Mouse (Mus musculus): Measurements from ENCODE around the gene Vkorc1l1.

Vkorc1l1 gene

DNA sequence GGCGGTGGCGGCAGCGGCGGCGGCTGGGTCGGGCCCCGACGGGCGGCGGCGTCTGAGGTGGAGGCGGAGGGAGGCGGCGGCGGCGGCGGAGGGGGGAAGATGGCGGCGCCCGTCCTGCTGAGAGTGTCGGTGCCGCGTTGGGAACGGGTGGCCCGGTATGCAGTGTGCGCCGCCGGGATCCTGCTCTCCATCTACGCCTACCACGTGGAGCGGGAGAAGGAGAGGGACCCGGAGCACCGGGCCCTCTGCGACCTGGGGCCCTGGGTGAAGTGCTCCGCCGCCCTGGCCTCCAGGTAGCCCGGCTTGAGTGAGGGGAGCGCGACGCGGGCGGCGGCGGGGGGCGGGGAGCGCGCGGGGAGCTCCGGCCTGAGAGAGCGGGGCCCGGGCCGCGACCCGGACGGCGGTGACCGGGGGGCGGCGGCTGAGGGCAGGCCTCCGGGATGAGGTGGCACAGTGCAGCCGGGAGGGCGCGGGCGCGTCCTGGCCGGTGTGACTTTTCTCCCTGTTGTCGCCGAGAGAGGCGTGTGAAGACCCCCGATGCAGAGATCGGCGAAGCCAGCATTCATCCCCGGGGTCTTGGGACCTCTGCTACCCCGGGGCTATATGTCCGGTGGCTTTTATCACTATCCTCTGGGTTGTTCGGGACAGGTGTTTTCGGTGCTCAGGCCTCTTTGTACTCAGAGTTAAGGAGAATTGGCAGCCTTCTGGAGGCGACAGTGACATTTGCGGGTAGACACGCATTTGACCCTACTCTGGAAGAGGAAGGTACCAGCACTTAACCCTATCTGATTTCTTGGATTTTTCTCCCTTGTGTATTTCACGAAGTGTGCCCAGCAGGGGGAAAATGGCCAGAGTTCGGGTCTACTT, 536 bp downstream of the Vkorc1l1 start:
- DNase-seq (ENCODE audit: extremely low spot score, low spot score) = peak; percentile 56

DNA sequence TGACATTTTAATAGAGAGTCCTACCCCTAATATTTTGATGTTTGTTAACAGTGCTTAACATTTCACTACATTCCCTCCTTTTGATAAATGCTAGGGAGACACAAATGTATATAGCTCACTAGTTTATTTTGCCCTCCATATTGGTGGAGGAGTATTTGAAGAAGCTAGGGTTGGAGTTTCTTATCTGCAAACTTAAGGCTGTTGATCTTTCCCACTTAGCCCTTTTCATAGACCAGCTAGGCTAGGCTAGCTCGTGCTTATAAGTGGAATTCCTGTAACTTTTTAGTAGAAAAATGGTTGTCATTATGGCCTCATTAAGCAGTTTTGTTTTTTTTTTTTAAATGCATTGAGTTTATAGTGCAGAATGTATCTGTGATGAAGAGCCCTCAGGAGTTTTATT, 1.6 kb downstream of the Vkorc1l1 start:
- DNase-seq (ENCODE audit: extremely low spot score, low spot score) = no peak

DNA sequence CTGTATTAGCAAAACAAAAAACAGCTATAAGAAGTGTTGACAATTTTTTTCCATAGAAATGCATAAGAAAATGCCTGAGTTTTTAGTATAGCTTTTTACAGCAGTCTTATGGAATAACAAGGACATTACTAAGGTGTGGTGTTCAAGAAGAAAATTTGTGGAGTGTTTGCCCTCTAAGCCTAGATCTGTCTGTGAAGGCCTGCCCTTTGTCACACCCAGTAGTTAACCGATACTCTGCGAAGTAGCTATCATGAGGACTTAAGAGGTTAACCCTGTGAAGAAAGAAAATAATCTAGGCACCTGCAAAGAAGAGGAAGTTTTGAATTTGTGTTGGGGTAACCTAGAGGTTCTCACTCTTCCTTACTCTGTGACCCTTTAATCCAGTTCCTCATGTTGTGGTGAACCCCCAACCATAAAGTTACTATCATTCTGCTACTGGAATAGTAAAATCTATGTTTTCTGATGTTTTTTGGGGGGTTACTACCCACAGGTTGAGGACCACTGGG, 5.8 kb downstream of the Vkorc1l1 start:
- DNase-seq (ENCODE audit: extremely low spot score, low spot score) = no peak

DNA sequence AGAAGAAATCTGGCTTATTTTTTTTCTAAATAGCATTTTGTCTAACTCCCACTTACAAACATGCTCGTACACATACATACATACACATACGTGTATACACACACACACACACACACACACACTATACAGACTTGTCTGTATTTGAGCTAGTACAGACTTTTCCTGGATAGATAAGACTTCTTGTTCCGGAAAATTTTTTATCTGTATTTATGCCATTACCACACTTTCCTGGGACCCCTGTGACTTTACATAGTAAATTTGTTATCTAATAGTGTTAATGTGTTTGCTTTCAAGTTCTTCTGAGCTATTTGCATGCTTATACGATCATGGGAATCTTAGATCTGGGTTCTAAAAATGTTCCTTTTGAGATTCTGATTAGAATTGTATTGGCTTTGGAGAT, 10.4 kb downstream of the Vkorc1l1 start:
- DNase-seq (ENCODE audit: extremely low spot score, low spot score) = no peak

DNA sequence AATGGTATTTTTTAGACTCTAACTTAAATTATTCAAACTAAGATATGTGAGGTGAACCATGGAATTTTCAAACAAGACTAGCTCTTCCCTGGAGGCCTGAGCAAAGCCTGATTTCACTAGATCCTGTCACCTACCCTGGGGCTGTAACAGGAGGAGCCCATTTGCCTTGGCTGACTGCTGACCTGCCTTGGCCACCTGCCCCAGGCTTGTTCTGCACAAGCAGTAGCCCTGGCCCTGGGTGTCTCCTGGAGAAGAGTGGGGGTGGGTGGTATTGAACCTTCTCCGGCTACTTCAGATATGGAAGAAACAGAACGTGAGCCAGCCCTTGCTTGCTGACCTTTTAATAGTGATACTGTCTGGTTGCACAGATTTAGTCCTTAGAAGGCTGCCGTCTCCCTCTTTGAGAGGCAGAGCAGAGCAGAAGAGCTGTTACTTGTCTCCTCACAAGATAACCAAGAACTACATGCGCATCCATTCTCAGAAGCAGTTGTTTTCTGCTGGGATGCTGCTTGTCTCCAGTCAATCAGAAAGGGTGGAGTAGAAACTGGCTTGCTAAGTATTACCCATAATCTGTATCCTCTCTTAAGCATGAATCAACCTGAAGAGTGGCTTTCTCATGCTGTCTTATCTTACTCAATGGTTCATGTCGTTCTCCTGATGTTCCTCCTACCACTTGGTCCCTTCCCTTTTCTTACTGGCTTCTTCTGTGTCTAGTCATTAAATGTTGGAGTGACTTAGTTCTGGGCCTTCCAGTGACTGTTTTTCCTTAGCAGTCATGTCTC, 12.9 kb downstream of the Vkorc1l1 start:
- no peak for DNase-seq (ENCODE audit: extremely low spot score, low spot score)

DNA sequence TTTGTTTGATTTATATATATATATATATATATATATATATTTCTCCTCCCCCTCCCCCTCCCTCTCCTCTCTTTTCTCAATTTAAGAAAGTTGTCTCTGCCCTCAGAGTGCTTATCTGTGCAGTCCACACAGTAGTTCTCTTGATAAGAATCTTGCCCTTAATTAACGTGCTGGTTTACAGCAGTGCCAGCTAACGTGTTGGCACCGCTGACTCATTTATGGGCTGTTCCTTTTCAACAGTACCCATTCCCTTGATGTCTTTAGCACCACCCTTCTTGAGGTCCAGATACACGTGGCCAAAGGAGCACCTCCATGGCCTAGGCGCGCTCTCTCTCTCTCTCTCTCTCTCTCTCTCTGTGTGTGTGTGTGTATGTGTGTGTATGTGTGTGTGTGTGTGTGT, 14.0 kb downstream of the Vkorc1l1 start:
- DNase-seq (ENCODE audit: extremely low spot score, low spot score) = no peak

DNA sequence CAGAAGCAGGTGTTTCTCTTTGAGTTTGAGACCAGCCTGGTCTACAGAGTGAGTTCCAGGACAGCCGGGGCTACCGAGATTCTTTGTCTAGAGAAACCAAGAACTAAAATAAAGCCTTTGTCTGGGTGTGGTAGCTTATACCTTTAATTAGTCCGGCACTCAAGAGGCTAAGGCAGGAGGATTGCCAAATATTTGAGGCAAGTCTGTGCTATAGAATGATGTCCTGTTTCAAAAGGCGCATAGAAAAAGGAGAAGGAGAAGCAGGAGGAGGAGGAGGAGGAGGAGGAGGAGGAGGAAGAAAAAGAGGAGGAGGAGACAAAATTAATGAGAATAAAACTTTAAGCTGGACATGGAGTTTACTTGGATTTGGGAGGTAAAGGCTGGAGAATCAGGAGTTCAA, 21.5 kb downstream of the Vkorc1l1 start:
- no peak for DNase-seq (ENCODE audit: extremely low spot score, low spot score)

DNA sequence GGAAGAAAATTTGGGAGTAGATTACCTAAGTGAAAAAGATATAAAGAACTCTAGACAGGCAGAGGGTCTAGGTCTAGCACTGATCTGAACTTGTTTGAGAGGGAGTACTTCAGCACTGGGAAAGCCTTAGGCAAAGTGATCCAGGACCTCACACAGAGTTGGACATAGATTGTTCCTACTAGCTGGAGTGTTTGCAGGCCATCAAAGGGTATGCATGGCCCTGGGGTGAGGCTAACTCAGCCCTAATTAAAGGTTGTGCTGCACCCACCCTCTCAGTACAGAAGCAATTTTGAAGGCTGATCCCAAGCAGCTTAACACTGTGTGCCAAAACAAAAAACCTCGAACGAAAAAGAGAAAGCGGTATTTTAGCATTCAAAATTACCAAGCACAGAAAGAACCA, 24.7 kb downstream of the Vkorc1l1 start:
- no peak for DNase-seq (ENCODE audit: extremely low spot score, low spot score)

DNA sequence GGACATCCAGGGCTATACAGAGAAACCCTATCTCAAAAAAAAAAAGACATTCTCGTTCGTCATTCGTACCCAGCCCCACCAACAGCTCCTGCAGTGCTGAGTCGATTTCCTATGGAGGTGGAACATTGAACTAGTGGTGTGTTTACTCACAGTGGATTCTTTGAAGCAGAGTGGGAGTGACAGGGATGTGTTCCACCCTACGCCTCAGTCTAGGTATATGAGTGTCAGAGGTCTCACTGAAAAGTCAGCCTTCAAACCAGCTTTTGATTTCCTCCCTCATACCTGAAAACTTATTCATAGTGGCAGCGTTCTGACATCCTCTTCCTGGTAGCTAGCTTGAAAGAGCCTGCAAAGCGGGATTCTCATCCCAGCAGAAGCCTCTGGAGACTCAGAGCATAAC, 26.6 kb downstream of the Vkorc1l1 start:
- no peak for DNase-seq (ENCODE audit: extremely low spot score, low spot score)

DNA sequence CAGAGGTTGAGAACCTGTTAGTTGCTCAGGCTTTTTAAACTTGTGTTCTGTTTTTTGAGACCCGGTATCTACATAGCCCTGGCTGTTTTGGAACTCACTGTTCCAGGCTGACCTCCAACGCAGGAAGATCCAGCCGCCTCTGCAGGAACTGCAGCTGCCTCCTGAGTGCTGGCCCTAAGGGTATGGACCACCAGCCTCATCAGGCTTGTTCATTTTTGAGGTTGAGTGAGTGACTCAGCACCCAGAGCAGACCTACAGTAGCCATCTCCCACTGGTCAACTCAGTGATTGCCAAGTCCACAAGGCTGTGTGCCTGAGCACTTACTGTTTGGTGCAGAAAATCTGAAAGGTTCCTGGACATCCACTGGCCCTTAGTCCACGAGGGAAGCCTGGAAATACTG, 29.7 kb downstream of the Vkorc1l1 start:
- DNase-seq (ENCODE audit: extremely low spot score, low spot score) = no peak

DNA sequence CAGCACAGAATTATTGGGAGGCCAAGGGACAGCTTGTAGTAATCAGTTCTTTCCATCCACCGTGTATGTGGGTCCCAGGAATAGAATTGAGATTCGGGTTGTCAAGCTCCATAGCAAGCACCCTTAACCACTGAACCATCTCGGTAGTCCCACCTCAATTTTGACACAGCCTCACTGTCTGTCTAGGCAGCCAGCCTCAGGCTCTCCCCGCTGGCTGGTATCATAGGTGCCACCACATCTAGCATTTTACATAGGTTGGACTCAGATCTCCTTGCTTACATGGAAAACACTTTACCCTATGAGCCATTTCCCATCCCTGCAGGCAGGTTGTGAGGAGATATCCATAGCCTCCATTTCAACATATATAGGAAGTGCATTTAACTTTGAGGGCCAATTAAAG, 32.6 kb downstream of the Vkorc1l1 start:
- DNase-seq (ENCODE audit: extremely low spot score, low spot score) = no peak

DNA sequence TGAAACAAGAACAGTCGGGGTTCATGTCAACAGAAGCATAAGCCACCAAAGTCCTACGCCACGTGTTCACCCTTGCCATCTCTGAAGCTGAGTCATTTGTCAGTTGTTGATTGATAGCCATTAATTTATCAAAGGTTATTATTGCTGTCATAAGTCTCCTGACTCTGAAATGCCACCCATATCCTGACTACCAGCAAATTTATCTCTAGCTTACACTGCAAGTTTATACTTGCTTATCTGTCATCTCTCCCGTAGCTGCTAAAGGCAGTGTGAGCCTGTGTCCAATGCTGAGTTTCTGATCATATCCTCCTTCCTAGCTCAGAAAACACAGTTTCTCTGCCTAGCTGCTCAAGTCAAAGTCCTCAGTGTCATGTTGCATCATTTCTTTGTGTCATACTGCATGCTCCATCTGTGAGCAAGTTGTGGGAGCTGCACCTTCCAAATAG, 33.1 kb downstream of the Vkorc1l1 start:
- no peak for DNase-seq (ENCODE audit: extremely low spot score, low spot score)

DNA sequence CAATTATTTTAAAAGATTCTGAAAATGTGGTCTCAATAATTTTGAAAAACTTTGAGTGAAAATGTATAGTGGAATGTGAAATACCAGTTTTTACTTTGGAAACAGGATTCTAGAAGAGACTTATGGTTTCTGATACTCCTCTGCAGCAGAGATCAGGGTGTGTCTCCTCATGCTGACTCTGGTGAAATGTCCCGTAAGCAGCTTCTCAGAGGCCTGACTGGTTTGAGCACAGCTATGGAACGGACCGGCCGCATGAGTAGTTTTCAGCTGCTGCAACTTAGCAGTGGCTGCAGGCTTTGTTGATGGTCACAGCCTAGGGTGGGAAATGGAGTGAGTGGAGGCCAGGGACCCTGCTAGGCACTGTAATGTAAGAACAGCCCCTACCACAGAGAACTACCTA, 36.0 kb downstream of the Vkorc1l1 start:
- no peak for DNase-seq (ENCODE audit: extremely low spot score, low spot score)

DNA sequence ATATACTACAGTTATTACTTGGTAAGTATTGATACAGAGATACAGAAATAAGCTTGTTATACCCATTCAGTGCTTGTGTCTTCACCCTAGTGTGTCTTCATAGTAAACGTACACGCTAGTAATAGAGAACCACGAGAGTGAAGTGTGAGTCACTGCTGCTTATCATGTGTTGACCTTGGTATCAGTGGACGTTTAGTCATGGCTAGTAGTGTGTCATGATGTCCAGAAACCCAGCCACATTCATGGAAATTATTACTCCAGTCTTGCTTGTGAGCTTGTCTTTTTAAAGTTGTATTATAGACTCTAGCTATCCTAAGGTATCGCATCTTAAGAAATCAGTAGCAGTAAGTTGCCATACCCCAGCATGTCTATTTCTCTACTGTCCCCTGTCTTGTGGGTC, 36.8 kb downstream of the Vkorc1l1 start:
- DNase-seq (ENCODE audit: extremely low spot score, low spot score) = no peak

DNA sequence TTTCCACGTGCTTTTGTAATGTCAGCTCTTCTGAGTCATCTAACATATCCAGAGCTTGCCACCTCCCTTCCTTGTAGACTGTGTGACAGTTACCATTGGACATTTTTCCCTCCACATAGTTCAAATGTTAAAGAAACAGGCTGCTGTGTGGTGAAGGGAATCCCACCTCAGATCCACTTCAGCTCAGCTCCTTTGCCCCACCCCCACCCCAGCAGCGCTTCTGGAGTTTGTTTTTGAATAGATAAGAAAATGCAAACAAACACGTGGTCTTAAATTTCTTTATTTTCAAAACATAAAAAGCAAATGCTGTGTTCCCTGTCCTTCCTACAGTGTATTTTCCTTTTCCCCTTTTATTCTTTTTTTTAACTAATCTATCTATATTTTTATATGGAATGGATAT, 38.4 kb downstream of the Vkorc1l1 start:
- DNase-seq (ENCODE audit: extremely low spot score, low spot score) = no peak

DNA sequence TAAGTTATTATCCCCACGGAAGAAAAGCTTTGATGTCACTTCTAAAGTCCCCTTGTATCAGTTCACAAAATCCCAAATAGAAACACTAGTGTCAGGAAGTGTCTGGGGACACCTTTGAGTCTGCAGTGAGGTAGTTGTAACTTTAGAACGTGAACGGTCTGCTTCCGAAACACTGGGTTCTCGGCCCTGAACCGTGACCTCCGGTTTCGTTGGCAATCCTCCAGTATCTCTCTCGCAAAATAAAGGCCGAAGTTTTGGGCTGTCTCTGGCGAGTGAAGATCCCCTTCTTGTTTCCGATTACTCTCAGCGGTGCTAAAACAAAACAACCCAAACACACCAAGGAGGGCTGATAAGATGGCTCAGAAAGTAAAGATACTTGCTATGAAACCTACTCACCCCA, 47.6 kb downstream of the Vkorc1l1 start:
- no peak for DNase-seq (ENCODE audit: extremely low spot score, low spot score)

DNA sequence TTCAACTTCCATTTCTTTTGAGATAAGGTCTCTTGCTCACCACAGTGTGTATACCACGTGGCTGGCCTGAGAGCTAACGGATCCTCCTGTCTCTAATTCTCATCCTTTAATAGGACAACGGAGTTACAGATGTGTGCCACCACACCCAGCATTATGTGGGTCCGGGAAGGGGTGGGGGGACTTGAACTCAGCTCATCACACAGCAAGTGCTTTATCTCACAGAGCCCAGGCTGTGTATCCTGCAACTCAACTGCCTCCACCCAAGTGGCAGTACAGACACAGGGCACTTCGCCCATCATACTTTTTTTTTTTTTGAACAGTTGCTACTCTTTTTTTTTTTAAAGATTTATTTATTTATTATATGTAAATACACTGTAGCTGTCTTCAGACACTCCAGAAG, 50.1 kb downstream of the Vkorc1l1 start:
- DNase-seq (ENCODE audit: extremely low spot score, low spot score) = no peak

DNA sequence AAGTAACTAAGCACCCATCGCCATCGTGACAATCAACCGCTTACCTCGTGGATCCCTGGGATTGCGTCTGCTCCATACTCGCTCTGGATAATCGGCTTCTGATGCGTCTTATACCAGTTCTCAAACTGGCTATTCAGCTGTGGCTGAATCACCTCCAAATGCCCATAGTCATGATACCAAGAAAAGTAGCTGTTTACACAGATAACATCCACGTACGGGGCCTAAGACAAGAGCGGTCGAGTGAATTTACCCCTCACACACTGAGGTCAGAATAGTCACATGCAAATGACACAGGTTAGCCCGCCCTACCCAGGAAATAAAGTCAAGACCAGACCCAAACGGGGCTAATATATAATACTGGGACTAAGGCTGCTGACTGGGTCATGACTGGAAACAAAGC, 51.6 kb downstream of the Vkorc1l1 start:
- no peak for DNase-seq (ENCODE audit: extremely low spot score, low spot score)

DNA sequence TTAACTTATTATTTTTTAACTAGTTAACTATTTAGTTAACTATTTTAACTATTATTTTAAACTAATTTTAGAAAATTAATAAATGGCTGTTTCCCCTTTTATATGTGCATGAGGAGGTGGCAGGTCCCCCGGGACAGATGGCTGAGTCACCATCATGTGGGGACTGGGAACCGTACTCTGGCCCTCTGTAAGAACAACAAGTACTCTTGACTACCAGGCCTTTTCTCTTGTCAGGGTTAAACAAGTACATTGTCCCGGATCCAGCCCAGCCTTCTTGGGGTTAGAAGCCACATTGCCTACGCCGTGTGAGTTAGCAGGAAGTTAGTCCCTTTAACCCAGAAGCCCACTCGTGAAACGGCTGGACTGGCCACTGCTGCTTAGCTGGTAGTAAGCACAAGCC, 53.2 kb downstream of the Vkorc1l1 start:
- DNase-seq (ENCODE audit: extremely low spot score, low spot score) = no peak

DNA sequence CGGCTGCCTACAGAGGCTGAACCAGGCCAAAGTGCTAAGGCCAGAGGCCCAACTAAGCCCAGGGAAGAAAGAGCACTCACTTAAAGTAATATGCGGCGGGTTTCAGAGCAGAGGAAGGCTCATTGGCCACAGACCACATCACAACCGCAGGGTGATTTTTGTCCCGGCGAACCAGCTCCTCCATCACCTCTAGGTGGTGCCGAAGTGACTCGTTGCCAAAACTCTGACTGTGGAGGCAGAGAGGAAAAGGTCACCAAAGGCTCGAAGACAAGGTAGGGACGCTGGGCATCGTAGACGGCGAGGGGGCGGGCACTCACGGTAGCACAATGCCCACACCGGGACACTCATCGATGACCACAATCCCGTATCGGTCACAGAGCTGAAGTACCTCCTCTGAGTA, 55.9 kb downstream of the Vkorc1l1 start:
- no peak for DNase-seq (ENCODE audit: extremely low spot score, low spot score)

DNA sequence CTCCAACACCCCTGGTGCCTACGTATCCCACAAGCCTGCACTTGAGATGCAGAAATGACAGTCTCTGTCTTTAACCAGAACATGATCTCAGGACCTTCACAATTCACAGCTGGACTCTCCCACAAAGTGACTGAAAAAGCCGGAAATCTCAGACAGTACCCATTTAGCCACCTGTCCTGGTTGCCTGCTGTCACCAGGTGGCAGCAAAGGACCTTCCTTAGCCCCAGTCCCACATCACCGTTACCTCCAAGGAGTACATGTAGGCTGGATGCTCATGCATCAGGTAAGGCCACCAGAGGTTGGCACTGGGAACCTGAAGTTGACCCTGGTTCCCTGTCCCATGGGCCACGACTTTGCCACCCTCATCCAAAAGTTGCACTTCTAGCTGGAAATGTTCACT, 57.3 kb downstream of the Vkorc1l1 start:
- DNase-seq (ENCODE audit: extremely low spot score, low spot score) = peak; percentile 42

DNA sequence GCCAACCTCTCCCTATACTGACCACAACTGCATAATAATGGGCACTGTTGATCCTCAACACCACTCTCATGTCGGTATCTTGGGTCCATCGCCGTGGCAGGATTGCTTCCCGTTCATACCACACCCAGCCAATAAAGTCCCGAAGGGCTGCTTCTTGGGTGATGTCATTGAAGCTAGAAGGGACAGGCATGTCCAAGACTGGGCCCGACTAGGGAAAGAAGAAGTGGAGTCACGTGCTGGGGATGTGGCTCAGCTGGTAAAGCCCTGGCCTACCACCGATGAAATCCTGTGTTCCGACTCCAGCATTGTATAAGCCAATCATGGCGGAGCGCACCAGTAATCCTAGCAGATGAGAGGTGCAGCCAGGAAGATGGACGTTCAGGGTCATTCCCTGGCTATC, 59.0 kb downstream of the Vkorc1l1 start:
- no peak for DNase-seq (ENCODE audit: extremely low spot score, low spot score)
